Comparison of ENCODE assay signal across 9 mouse cellular contexts in the genomic region with DNA sequence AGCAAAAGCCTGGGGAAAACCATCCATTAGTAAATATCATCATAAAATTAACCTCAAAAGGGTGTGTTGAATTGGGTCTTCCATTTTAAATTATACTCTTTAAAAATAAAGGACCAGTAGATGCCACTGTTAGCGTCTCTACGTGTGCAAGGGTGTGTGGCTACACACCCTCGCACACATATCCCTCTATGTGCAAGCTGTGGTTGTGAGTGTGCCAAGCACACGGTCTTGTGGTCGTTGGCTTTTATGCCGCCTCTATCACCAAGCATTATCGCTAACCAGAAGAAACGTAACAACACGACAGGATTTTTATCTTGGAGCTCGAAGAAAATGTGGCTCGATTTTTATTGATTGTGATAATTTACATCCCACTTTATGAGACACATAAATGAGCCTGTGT. TPM values are rescaled to one million over a fixed set of nuclear protein-coding genes. Genes with fewer than 3 reads are reported as not detected.
DNase-seq lines count a peak whose midpoint lies in the region; ATAC-seq and TF ChIP-seq lines count a peak whose summit lies in the region.
"Had no signal": no experiment of that assay in that cellular context is flagged by ENCODE, and none has a peak within 500 bp of the region (broad histone marks: within the 10 kb centered on the region; RNA-seq: fewer than 3 reads in every experiment).

No protein-coding gene starts in this region.

- H3K4me3 ChIP-seq in heart, embryonic 13.5 days, result peak overlapping the region; percentile 84
- no peak overlapping the region for H3K4me3 ChIP-seq in heart, adult 2 months
- H3K4me3 ChIP-seq in G1E (ENCODE audit: low read depth, low read length), result peak overlapping the region; percentile 41; the same call in 1 of the 2 replicates
- H3K4me3 ChIP-seq in forebrain, embryonic 16.5 days (replicated peaks; ENCODE audit: low read length), result no peak overlapping the region; the same call in 1 of the 2 replicates
- H3K4me3 ChIP-seq in liver, embryonic 14.5 days (ENCODE audit: insufficient read depth in 1 of 2, low read depth in 2 of 2, low read length in 2 of 2), result peak overlapping the region in 1 of 2 experiments; percentile 86; a peak in 2 of 4 replicates

- ATAC-seq in heart, embryonic 13.5 days (ENCODE audit: extremely low read depth, insufficient number of reproducible peaks, low FRiP score, low TSS enrichment), result no peak
- no peak for ATAC-seq in G1E (ENCODE audit: extremely low read depth, insufficient number of reproducible peaks, low FRiP score, poor library complexity, severe bottlenecking)
- ATAC-seq in forebrain, embryonic 16.5 days, result no peak
- no peak for ATAC-seq in liver, embryonic 14.5 days (ENCODE audit: insufficient read depth)

- no peak for TF ChIP-seq EP300 in heart, adult 2 months (IDR thresholded peaks at IDR 0.05; ENCODE audit: insufficient read depth, low read depth, low read length)
- no peak for TF ChIP-seq EP300 in liver, embryonic 14.5 days (IDR thresholded peaks at IDR 0.05; ENCODE audit: low read depth)

- H3K9me3 ChIP-seq in heart, embryonic 13.5 days, result no peaks in the 10 kb centered on the region
- H3K9me3 ChIP-seq in G1E (replicated peaks), result no peaks in the 10 kb centered on the region
- no peaks in the 10 kb centered on the region for H3K9me3 ChIP-seq in forebrain, embryonic 16.5 days (ENCODE audit: control insufficient read depth, low read length)
- no peaks in the 10 kb centered on the region for H3K9me3 ChIP-seq in liver, embryonic 14.5 days (ENCODE audit: control insufficient read depth, low read length)

- peak overlapping the region; percentile 98 for H3K9ac ChIP-seq in heart, embryonic 13.5 days
- no peak overlapping the region for H3K9ac ChIP-seq in heart, adult 2 months (ENCODE audit: low read depth, low read length)
- H3K9ac ChIP-seq in forebrain, embryonic 16.5 days (replicated peaks; ENCODE audit: low read depth, low read length), result no peak overlapping the region
- H3K9ac ChIP-seq in liver, embryonic 14.5 days (replicated peaks), result peak overlapping the region; percentile 89; the same call in 1 of the 2 replicates

- peaks cover 42% of the 10 kb centered on the region for H3K4me1 ChIP-seq in heart, embryonic 13.5 days
- peaks cover 5% of the 10 kb centered on the region for H3K4me1 ChIP-seq in heart, adult 2 months (ENCODE audit: control insufficient read depth, insufficient read depth, low read length)
- H3K4me1 ChIP-seq in G1E (ENCODE audit: insufficient read depth, low read depth, low read length), result peaks cover 42% of the 10 kb centered on the region
- peaks cover 30% of the 10 kb centered on the region for H3K4me1 ChIP-seq in forebrain, embryonic 16.5 days (replicated peaks; ENCODE audit: control insufficient read depth, insufficient read depth, low read length)
- H3K4me1 ChIP-seq in liver, embryonic 14.5 days (replicated peaks; ENCODE audit: control insufficient read depth in 2 of 2, insufficient read depth in 2 of 2, low read length in 1 of 2), result peaks cover 15 to 21% of the 10 kb centered on the region in 2 experiments

- WGBS in heart, embryonic 13.5 days, result 53% methylated on average over 11 of the region's 11 CpGs
- 52% methylated on average over 11 of the region's 11 CpGs for WGBS in heart, adult 2 months
- WGBS in forebrain, embryonic 16.5 days, result 45% methylated on average over 11 of the region's 11 CpGs
- WGBS in liver, embryonic 14.5 days (ENCODE audit: insufficient replicate concordance), result 32% methylated on average over 11 of the region's 11 CpGs

- peaks cover 9% of the 10 kb centered on the region for H3K36me3 ChIP-seq in heart, embryonic 13.5 days
- H3K36me3 ChIP-seq in heart, adult 2 months (ENCODE audit: control insufficient read depth, insufficient read depth, low read length), result no peaks in the 10 kb centered on the region
- peaks cover 25% of the 10 kb centered on the region for H3K36me3 ChIP-seq in G1E (replicated peaks)
- H3K36me3 ChIP-seq in forebrain, embryonic 16.5 days (ENCODE audit: control insufficient read depth, insufficient read depth), result no peaks in the 10 kb centered on the region
- H3K36me3 ChIP-seq in liver, embryonic 14.5 days (replicated peaks; ENCODE audit: control insufficient read depth, insufficient read depth, low read depth), result no peaks in the 10 kb centered on the region; the same call in none of the 2 replicates

- no peak for DNase-seq in heart, adult 2 months
- no peak for DNase-seq in G1E (ENCODE audit: low spot score)
- no peak for DNase-seq in liver, embryonic 14.5 days (ENCODE audit: low read depth in 3 of 3, low spot score in 3 of 3)
- DNase-seq in thymus, adult 18-20 months, result no peak
- no peak for DNase-seq in thymus, postnatal 14 days
- no peak for DNase-seq in testis, postnatal 14 days (ENCODE audit: low spot score)

- peak overlapping the region; percentile 100 for H3K27ac ChIP-seq in heart, embryonic 13.5 days (replicated peaks)
- H3K27ac ChIP-seq in heart, adult 2 months, result no peak overlapping the region; the same call in 1 of the 2 replicates
- H3K27ac ChIP-seq in forebrain, embryonic 16.5 days (ENCODE audit: low read length), result peak overlapping the region; percentile 31; the same call in 1 of the 2 replicates
- H3K27ac ChIP-seq in liver, embryonic 14.5 days, result no peak overlapping the region

- H3K27me3 ChIP-seq in heart, embryonic 13.5 days (replicated peaks), result no peaks in the 10 kb centered on the region; the same call in 1 of the 2 replicates
- H3K27me3 ChIP-seq in heart, adult 2 months (ENCODE audit: control insufficient read depth, insufficient read depth, low read length), result no peaks in the 10 kb centered on the region
- H3K27me3 ChIP-seq in G1E (ENCODE audit: insufficient read depth, low read length), result no peaks in the 10 kb centered on the region
- H3K27me3 ChIP-seq in forebrain, embryonic 16.5 days (replicated peaks; ENCODE audit: control insufficient read depth, insufficient read depth, low read length), result no peaks in the 10 kb centered on the region
- H3K27me3 ChIP-seq in liver, embryonic 14.5 days (ENCODE audit: control insufficient read depth, insufficient read depth, low read length), result peaks cover 2% of the 10 kb centered on the region; the same call in 1 of the 2 replicates
- H3K27me3 ChIP-seq: CH12.LX had no signal

- TF ChIP-seq CTCF in heart, adult 2 months (IDR thresholded peaks at IDR 0.05), result no peak
- no peak for TF ChIP-seq CTCF in G1E (IDR thresholded peaks at IDR 0.05; ENCODE audit: low read depth, low read length)
- TF ChIP-seq CTCF in liver, embryonic 14.5 days (IDR thresholded peaks at IDR 0.05; ENCODE audit: low read depth), result no peak

- H3K4me2 ChIP-seq in heart, embryonic 13.5 days, result peak overlapping the region; percentile 91
- H3K4me2 ChIP-seq in forebrain, embryonic 16.5 days (ENCODE audit: low read length), result 0 out of 2 replicates have a peak overlapping the region, but pooled peaks have one; percentile 14
- H3K4me2 ChIP-seq in liver, embryonic 14.5 days (ENCODE audit: low read depth), result peak overlapping the region; percentile 96

- intact Hi-C loops in heart, adult 2 months (cut with DNase I), result loop anchor here (2.0 to 5.0 kb wide), 3 partner anchors 72 to 177 kb away; no protein-coding TSS in a partner anchor

- H3K79me2 ChIP-seq in heart, adult 2 months (replicated peaks; ENCODE audit: control insufficient read depth, insufficient read depth, low read length), result 0 out of 2 replicates have a peak, but pooled peaks cover 2% of the 10 kb centered on the region

- no peak for TF ChIP-seq POLR2A in heart, adult 2 months (IDR thresholded peaks at IDR 0.05; ENCODE audit: insufficient read depth, low read depth, low read length)

RNA-seq across cellular contexts. Expression of gene Irs2, which starts 2.1 kb away (rescaled TPM):
- 3.0 and 3.2 TPM in 2 replicates for polyA plus RNA-seq in heart, embryonic 13.5 days (2015; fragmentation: Nextera tagmentation; extraction: Ambion mirVana)
- total RNA-seq in heart, adult 2 months (2021), result 10 to 100 TPM; 13.5 to 19.0 TPM
- 4.5 TPM in 2 replicates for polyA plus RNA-seq in heart, adult 2 months (2012; rRNA removed)
- total RNA-seq in G1E (2014; fragmentation: Nextera tagmentation), result 92.1 and 97.9 TPM in 2 replicates
- total RNA-seq in G1E (2017), result 15.6 and 17.4 TPM in 2 replicates
- polyA plus RNA-seq in G1E (2012), result 78.5 and 83.6 TPM in 2 replicates
- 5.4 and 6.0 TPM in 2 replicates for polyA plus RNA-seq in forebrain, embryonic 16.5 days (2015; fragmentation: Nextera tagmentation; extraction: Ambion mirVana)
- 4.7 and 5.4 TPM in 2 replicates for polyA plus RNA-seq in liver, embryonic 14.5 days (2012; rRNA removed)
- polyA plus RNA-seq in liver, embryonic 14.5 days (2014; fragmentation: Nextera tagmentation; extraction: Ambion mirVana), result 2.9 and 3.4 TPM in 2 replicates

Comparison
In these comparisons a context has a peak if more than half of its experiments do, and no peak if none do; other contexts are left out.
1. H3K27ac ChIP-seq: peak in heart, embryonic 13.5 days (single experiment) and forebrain, embryonic 16.5 days (single experiment); none in heart, adult 2 months (single experiment) and liver, embryonic 14.5 days (single experiment).
2. H3K4me3 ChIP-seq: peak in heart, embryonic 13.5 days (single experiment) and G1E (single experiment); none in heart, adult 2 months (single experiment) and forebrain, embryonic 16.5 days (single experiment).
3. H3K9ac ChIP-seq: peak in heart, embryonic 13.5 days (single experiment) and liver, embryonic 14.5 days (single experiment); none in heart, adult 2 months (single experiment) and forebrain, embryonic 16.5 days (single experiment).
4. H3K4me2 ChIP-seq: peak in every context shown above with its lines; median percentile 96 in liver, embryonic 14.5 days; 91 in heart, embryonic 13.5 days; 14 in forebrain, embryonic 16.5 days.
5. RNA of gene Irs2, which starts 2.1 kb away (polyA plus RNA-seq): 78.5 to 83.6 TPM in G1E; 5.4 to 6.0 TPM in forebrain, embryonic 16.5 days, 2.9 to 5.4 TPM in liver, embryonic 14.5 days, 4.5 TPM in heart, adult 2 months and 3.0 to 3.2 TPM in heart, embryonic 13.5 days; every median in the first group is over 10 times any median in the second.